Mouse (Mus musculus): ENCODE results near the gene Myo10.

The Myo10 gene

DNA sequence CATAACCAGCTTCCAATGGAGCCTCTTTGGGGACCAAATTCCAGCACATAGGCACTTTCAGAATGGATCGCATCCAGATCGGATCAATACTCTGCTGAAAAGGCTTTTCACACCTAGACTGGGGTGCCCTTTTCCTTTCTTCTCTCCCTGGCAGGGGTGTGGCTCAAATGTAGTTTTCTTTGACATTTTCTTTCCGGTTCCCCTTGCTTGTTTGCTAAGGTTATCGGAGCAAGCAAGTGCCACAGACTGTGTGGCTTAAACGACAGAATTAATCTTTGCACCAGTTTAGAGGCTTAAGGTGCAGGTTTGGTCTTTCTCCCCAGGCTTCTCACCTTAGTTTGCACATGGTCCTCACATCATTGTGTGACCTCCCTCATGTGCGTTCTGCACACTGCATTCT, 11.1 kb upstream of the Myo10 start:
- no peak for DNase-seq (ENCODE audit: low spot score)

DNA sequence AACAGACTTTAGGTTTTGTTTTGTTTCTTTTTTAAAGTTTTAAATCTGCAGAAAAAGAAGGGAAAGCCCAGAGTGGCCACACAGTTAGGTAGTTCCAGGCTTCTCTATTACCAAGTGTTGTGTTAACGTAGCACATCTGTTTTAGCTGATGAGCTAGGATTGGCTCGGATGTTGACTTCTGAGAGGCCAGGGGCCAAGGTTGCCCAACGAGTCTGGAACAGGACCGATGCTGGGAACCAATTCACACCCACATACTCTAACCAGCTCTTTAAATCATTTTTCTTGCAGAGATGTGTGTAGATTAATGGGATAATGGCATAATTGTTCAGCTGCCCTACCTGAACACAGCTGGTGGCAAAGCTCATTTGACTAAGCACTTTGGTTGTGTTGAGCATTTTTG, 1.8 kb upstream of the Myo10 start:
- no peak for DNase-seq (ENCODE audit: low spot score)

DNA sequence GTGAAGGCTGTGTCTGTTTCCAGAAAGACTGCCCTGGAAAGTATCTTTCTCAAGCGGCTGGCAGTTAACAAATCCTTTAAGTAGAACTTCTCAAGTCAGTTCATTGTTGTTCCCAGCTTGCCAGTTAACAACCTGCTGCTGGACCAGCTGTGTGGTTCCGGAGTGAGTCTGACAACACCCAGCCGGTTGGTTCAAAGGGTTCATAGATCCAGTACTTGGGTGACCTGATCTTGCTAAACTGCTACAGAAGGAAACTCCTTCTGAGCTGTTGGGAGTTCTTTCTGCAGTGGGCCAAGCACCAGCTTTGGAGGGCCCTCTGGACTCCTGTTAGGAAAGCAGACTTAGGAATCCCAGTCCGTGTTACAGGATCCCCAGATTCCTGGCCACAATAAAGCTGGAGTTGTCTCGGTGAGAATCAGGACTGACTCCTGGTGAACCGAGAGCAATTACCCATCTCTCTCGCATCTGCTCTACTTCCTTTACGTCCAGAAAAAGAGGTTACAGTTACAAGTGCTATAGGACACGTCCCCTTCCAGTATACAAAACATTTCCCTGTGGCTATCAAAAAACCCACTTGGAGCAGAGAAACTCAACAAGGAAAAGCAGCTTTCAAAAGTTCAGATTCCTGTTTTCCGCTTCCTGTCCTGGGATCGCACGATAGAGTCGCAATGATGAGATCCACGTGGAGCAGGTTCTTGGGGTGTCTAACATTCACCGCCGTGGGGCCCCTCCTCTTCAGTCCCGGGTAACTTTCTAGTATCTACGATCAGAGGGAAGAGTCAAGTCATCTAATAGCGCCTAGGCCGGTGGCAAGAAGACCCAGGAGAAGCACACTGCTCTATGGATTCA, 750 bp upstream of the Myo10 start:
- peak; percentile 35 for DNase-seq (ENCODE audit: low spot score)

GRCm38 (mm10) chr15:25622867-25623471, 644 bp downstream of the Myo10 start:
- DNase-seq (ENCODE audit: low spot score), result peak; percentile 62

DNA sequence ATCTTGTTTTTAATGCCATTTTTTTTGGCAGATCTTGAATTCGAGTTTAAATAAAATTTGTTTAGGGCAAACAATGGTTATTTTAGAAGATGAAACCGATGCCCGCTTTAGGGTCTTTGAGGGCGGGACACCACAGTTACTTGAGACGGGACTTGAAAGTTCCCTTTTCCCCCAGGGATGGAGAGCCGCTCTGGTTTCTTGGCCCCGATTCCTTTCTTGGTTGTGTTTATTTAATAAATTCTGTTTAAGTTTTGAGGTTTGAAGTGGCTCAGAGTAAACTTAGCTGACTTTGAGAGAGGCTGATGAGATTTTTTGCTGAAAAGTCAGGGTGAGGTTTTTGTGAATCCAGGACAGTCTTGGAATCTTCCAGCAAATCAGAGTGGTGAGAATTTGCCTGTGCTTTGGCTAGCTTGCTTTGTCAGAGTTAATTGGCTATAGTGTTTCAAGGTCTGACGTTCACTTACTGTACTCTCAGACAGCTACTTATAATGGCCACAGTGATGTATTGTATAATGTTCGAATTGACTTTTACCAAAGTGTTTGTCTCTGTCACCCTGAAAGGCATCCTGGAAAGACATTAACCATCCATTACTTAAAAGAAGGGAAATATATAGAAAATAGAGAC, 1.3 kb downstream of the Myo10 start:
- no peak for DNase-seq (ENCODE audit: low spot score)

- DNase-seq (ENCODE audit: low spot score), result peak; percentile 64
These were observed 1.9 kb downstream of the Myo10 start for GRCm38 (mm10) chr15:25624263-25624662.

DNA sequence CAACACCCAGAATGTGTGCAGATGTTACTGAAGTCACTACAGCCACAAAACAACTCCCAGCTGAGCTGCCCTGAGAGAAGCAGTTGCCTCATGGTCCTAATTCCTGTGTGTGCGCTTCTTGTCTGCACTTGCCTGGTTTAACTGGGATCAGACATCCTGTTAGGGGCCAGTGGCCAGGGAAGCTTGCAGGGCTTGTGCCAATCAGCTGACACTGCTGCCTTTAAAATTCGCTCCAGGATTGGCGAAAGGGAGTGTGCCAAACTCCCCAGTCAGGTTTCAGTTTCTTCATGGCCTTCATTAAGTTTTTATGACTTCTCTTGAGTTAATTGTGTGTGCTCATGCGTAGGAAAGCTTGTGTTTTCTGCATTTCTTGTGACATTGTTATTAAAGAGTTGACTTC, 3.1 kb downstream of the Myo10 start:
- peak; percentile 33 for DNase-seq (ENCODE audit: low spot score)

- DNase-seq (ENCODE audit: low spot score), result no peak
These were observed 4.7 kb downstream of the Myo10 start for GRCm38 (mm10) chr15:25627012-25627411.

GRCm38 (mm10) chr15:25628251-25628650, 5.9 kb downstream of the Myo10 start:
- no peak for DNase-seq (ENCODE audit: low spot score)

DNA sequence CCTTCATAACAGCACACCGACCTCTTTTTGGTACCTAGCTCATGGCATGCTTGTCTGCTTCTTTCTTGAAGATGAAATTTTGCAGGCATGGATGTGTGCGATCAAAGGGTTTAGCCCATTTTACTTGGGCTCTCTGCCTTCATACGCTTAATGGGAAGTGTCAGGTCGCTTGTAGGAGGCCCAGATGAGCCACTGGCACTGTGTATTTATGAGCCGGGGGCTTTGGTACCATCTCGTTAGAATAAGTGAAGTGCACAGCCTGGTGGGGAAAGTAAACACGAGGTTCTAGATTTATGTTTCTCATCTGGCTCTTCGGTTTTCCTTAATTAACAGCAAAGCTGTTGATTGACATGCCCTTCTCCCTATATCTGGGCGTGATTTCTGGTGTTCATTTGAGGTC, 8.4 kb downstream of the Myo10 start:
- no peak for DNase-seq (ENCODE audit: low spot score)

- DNase-seq (ENCODE audit: low spot score), result no peak
These were observed 9.0 kb downstream of the Myo10 start for GRCm38 (mm10) chr15:25631332-25631731.

- no peak for DNase-seq (ENCODE audit: low spot score)
These were observed 10.6 kb downstream of the Myo10 start for GRCm38 (mm10) chr15:25632902-25633301.

- DNase-seq (ENCODE audit: low spot score), result no peak
These were observed 11.5 kb downstream of the Myo10 start for GRCm38 (mm10) chr15:25633674-25634340.

- no peak for DNase-seq (ENCODE audit: low spot score)
These were observed 15.4 kb downstream of the Myo10 start for GRCm38 (mm10) chr15:25637727-25638126.

GRCm38 (mm10) chr15:25639217-25639616, 16.9 kb downstream of the Myo10 start:
- no peak for DNase-seq (ENCODE audit: low spot score)

DNA sequence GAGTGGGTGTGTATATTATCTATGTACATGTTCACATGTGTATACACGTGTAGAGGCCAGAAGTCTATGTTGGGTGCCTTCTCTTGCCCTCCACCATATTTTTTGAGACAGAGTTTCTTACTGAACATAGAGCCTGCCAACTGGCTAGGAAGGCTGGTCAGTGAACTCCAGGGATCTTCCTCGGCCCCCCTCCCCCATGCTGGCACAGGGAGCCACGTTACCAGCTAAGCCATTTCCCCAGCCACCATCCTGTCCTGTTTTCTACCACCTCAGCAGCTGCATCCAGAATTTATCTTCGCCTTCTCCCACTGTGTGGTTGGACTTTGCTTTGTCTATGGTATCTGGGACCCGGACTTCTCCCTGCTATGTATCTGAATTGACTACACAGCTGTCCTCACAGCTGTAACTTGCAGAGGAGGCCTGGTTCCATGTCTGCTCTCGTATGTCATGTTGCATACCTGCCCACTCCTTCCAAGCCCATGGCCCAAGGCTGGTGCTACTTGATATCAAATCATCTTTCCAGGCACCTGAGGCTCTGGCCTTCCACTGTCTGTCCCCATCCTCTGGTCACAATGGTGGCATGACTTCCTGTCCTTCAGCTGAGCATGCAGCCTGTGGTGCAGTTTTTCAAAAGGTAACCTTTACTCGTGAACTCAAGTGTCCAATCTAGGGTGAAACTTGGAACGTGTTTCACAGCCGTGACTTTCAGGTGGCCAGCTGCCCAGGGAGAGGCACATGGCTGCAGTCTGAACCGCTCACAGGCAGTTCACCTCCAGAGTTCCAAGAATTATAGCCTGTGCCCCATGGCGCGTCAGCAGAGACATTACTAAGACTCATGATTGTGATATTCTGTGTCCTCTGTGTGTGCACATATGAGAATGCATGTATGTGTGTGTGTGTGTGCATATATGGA, 18.8 kb downstream of the Myo10 start:
- DNase-seq (ENCODE audit: low spot score), result no peak

- no peak for DNase-seq (ENCODE audit: low spot score)
These were observed 20.1 kb downstream of the Myo10 start for GRCm38 (mm10) chr15:25642214-25643058.

- no peak for DNase-seq (ENCODE audit: low spot score)
These were observed 23.5 kb downstream of the Myo10 start for GRCm38 (mm10) chr15:25645862-25646261.

GRCm38 (mm10) chr15:25648287-25648686, 26.0 kb downstream of the Myo10 start:
- no peak for DNase-seq (ENCODE audit: low spot score)

DNA sequence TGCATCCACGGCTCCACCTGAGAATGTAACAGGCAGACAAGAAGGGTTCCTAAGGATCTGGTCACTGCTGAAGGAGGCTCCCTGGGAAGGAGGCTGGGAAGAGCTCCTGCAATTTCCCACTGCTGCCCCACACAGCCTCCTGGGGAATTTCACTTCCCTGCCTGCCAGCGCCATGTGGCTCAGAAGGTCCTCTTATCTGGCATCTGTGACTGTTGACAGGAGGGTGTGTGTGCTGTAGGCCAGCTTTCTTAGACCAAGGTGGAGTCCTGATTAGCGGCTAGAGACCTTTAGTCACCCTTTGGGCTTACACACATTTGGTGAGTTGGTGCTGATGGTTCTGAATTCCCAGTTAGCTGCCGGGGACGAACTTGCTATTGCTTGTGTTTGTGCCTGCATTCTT, 28.0 kb downstream of the Myo10 start:
- peak; percentile 35 for DNase-seq (ENCODE audit: low spot score)

DNA sequence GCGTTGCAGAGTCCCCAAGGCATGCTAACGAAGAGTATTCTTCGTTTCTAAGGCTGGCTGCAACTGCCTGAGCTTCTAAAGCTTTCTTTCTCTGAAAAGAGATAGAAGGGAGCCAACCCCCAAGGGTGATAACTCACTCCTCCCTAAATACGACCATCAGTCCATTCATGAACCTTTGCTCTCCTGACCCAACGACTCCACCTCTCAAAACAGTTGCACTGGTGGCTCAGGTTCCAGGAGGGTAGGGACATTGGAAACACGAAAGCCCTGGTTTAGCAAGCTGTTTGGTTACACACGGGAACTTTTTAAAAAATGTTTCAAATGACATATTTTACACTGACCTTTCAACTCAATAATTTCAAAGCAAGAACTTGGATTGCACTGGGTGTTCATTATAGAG, 29.5 kb downstream of the Myo10 start:
- DNase-seq (ENCODE audit: low spot score), result no peak

All from embryo, embryonic 10 days (tissue).